In genomic region chr3:108781238-108781883, GRCm38 (mm10) we compare ENCODE assay signal across 10 mouse cellular contexts. TPM values are rescaled to one million over a fixed set of nuclear protein-coding genes. Genes with fewer than 3 reads are reported as not detected.
A peak's percentile ranks its signal among the peaks of the same experiment; 100 is the strongest.
DNase-seq lines count a peak whose midpoint lies in the region; ATAC-seq and TF ChIP-seq lines count a peak whose summit lies in the region.
"Had no signal": no experiment of that assay in that cellular context is flagged by ENCODE, and none has a peak within 500 bp of the region (broad histone marks: within the 10 kb centered on the region; RNA-seq: fewer than 3 reads in every experiment).

No protein-coding gene starts in this region.

- TF ChIP-seq CTCF in CH12.LX (conservative IDR thresholded peaks at IDR 0.05 in 1 of 2, IDR thresholded peaks at IDR 0.05 in 1 of 2; ENCODE audit: low read depth in 2 of 2, low read length in 2 of 2) = no peak

- TF ChIP-seq EP300 in CH12.LX (IDR thresholded peaks at IDR 0.05; ENCODE audit: low read length) = no peak

- DNase-seq in gastrocnemius, adult 18-20 months (ENCODE audit: low spot score) = peak; percentile 62
- no peak for DNase-seq in gastrocnemius, postnatal 36 days
- peak; percentile 52 for DNase-seq in CH12.LX (ENCODE audit: extremely low read depth)
- peak; percentile 85 for DNase-seq in layer of hippocampus, adult 9-11 months
- peak; percentile 16 for DNase-seq in midbrain, embryonic 10.5 days (ENCODE audit: low spot score)
- DNase-seq in cerebellum, postnatal 10 days = no peak
- no peak for DNase-seq in cerebellum, postnatal 36 days

- in situ Hi-C loops in CH12.LX (cut with MboI; ENCODE audit: low pct_ligation_motif_present, low pct_unique_long_range_greater_than_20kb, low sequenced_read_pairs) = loop anchor here (25.0 kb wide), 1 partner anchor 369 kb away; the partner anchor contains the start of gene Celsr2

- H3K4me2 ChIP-seq in CH12.LX (ENCODE audit: insufficient read depth, low read depth, poor library complexity, severe bottlenecking) = no peak overlapping the region
- H3K4me2 ChIP-seq in forebrain, embryonic 15.5 days (replicated peaks) = no peak overlapping the region

- no peaks in the 10 kb centered on the region for H3K36me3 ChIP-seq in CH12.LX (replicated peaks in 1 of 2; ENCODE audit: control insufficient read depth in 1 of 2, insufficient read depth in 1 of 2, low read length in 1 of 2)
- H3K36me3 ChIP-seq in forebrain, embryonic 15.5 days = no peaks in the 10 kb centered on the region
- no peaks in the 10 kb centered on the region for H3K36me3 ChIP-seq in midbrain, embryonic 10.5 days
- H3K36me3 ChIP-seq: G1E had no signal

- H3K9me3 ChIP-seq in CH12.LX (replicated peaks; ENCODE audit: low read length) = peaks cover 17% of the 10 kb centered on the region
- H3K9me3 ChIP-seq in forebrain, embryonic 15.5 days = no peaks in the 10 kb centered on the region
- peaks cover 5% of the 10 kb centered on the region for H3K9me3 ChIP-seq in midbrain, embryonic 10.5 days (replicated peaks)

- H3K9ac ChIP-seq in CH12.LX (ENCODE audit: insufficient read depth, low read depth) = no peak overlapping the region
- H3K9ac ChIP-seq in forebrain, embryonic 15.5 days (replicated peaks) = no peak overlapping the region

- intact Hi-C loops in gastrocnemius, postnatal 36 days (cut with DNase I) = no loop called here

- no peak for TF ChIP-seq POLR2A in CH12.LX (IDR thresholded peaks at IDR 0.05; ENCODE audit: low read depth, low read length)

- H3K4me1 ChIP-seq in CH12.LX (ENCODE audit: control insufficient read depth in 1 of 2, insufficient read depth in 2 of 2) = peaks cover 2 to 16% of the 10 kb centered on the region in 2 experiments; a peak in 3 of 4 replicates
- H3K4me1 ChIP-seq in forebrain, embryonic 15.5 days = peaks cover 4% of the 10 kb centered on the region
- H3K4me1 ChIP-seq in midbrain, embryonic 10.5 days = peaks cover 10% of the 10 kb centered on the region

- 63% methylated on average over 10 of the region's 10 CpGs for WGBS in forebrain, embryonic 15.5 days
- 66% methylated on average over 10 of the region's 10 CpGs for WGBS in midbrain, embryonic 10.5 days

- no peaks in the 10 kb centered on the region for H3K27me3 ChIP-seq in CH12.LX (replicated peaks)
- no peaks in the 10 kb centered on the region for H3K27me3 ChIP-seq in forebrain, embryonic 15.5 days
- H3K27me3 ChIP-seq in midbrain, embryonic 10.5 days (ENCODE audit: low read depth, poor library complexity, severe bottlenecking) = no peaks in the 10 kb centered on the region

- TF ChIP-seq RAD21 in CH12.LX (IDR thresholded peaks at IDR 0.05; ENCODE audit: low read depth, low read length) = no peak

- H3K4me3 ChIP-seq in CH12.LX (replicated peaks in 1 of 3; ENCODE audit: low read depth in 2 of 3, low read length in 2 of 3, poor library complexity in 1 of 3) = no peak overlapping the region
- H3K4me3 ChIP-seq in forebrain, embryonic 15.5 days = no peak overlapping the region
- H3K4me3 ChIP-seq in midbrain, embryonic 10.5 days = no peak overlapping the region

- no peak overlapping the region for H3K27ac ChIP-seq in CH12.LX (ENCODE audit: insufficient read depth, low read depth)
- H3K27ac ChIP-seq in forebrain, embryonic 15.5 days (replicated peaks) = no peak overlapping the region
- peak overlapping the region; percentile 65; the same call in 1 of the 2 replicates for H3K27ac ChIP-seq in midbrain, embryonic 10.5 days (replicated peaks)

- 0 out of 2 replicates have a peak, but pooled peaks have one; percentile 41 for ATAC-seq in forebrain, embryonic 15.5 days (replicated peaks)

- dilution Hi-C loops in CH12.LX (cut with MboI; ENCODE audit: extremely low pct_ligation_motif_present, extremely low pct_unique_long_range_greater_than_20kb, low sequenced_read_pairs) = no loop called here

- H3K79me2 ChIP-seq in CH12.LX (replicated peaks; ENCODE audit: control insufficient read depth, extremely low read depth, insufficient read depth, poor library complexity, severe bottlenecking) = no peaks in the 10 kb centered on the region

TF ChIP-seq in CH12.LX, 34 proteins besides CTCF, POLR2A, EP300 and RAD21:
- TF ChIP-seq MAX (IDR thresholded peaks at IDR 0.05; ENCODE audit: low read length) (peak; percentile 79), POLR2AphosphoS2 (IDR thresholded peaks at IDR 0.05; ENCODE audit: low read depth, low read length) (no peak), ELF1 (IDR thresholded peaks at IDR 0.05; ENCODE audit: low read depth, low read length) (no peak), SMC3 (IDR thresholded peaks at IDR 0.05; ENCODE audit: low read depth, low read length) (no peak), ZNF384 (IDR thresholded peaks at IDR 0.05; ENCODE audit: low read depth, low read length) (no peak), MAFK (IDR thresholded peaks at IDR 0.05; ENCODE audit: insufficient replicate concordance, low read length) (no peak), IRF4 (IDR thresholded peaks at IDR 0.05; ENCODE audit: low read depth, low read length) (peak; percentile 30; the same call in 1 of the 2 replicates), CHD1 (IDR thresholded peaks at IDR 0.05; ENCODE audit: low read depth, low read length) (no peak), CHD2 (IDR thresholded peaks at IDR 0.05; ENCODE audit: low read length) (no peak), SIN3A (IDR thresholded peaks at IDR 0.05; ENCODE audit: low read length) (no peak), NRF1 (IDR thresholded peaks at IDR 0.05; ENCODE audit: low read depth, low read length) (no peak), USF2 (conservative IDR thresholded peaks at IDR 0.05; ENCODE audit: low read depth, low read length) (peak; percentile 61), HCFC1 (IDR thresholded peaks at IDR 0.05; ENCODE audit: low read depth, low read length) (no peak), GABPA (IDR thresholded peaks at IDR 0.05; ENCODE audit: insufficient replicate concordance, low read depth, low read length) (no peak), KAT2A (IDR thresholded peaks at IDR 0.05; ENCODE audit: insufficient replicate concordance, low read length) (no peak), NELFE (IDR thresholded peaks at IDR 0.05; ENCODE audit: low read depth, low read length) (no peak), MAZ (IDR thresholded peaks at IDR 0.05; ENCODE audit: low read depth, low read length) (no peak), MXI1 (IDR thresholded peaks at IDR 0.05; ENCODE audit: low read depth, low read length) (no peak), ZC3H11A (IDR thresholded peaks at IDR 0.05; ENCODE audit: low read depth, low read length) (no peak), TCF12 (IDR thresholded peaks at IDR 0.05; ENCODE audit: low read depth, low read length) (no peak), MYC (IDR thresholded peaks at IDR 0.05; ENCODE audit: low read depth, low read length) (no peak), JUN (IDR thresholded peaks at IDR 0.05; ENCODE audit: insufficient read depth, low read depth, low read length) (no peak), RCOR1 (conservative IDR thresholded peaks at IDR 0.05; ENCODE audit: low read depth, low read length) (no peak), UBTF (IDR thresholded peaks at IDR 0.05; ENCODE audit: low read depth, low read length) (no peak), USF1 (IDR thresholded peaks at IDR 0.05; ENCODE audit: low read depth, low read length) (peak; percentile 68), TBP (conservative IDR thresholded peaks at IDR 0.05; ENCODE audit: low read depth, low read length) (no peak), JUND (conservative IDR thresholded peaks at IDR 0.05; ENCODE audit: low read depth, low read length) (no peak), ZMIZ1 (IDR thresholded peaks at IDR 0.05; ENCODE audit: low read depth, low read length) (no peak), BHLHE40 (IDR thresholded peaks at IDR 0.05; ENCODE audit: low read depth, low read length) (peak; percentile 70), ETS1 (conservative IDR thresholded peaks at IDR 0.05; ENCODE audit: low read depth, low read length) (peak; percentile 46), E2F4 (IDR thresholded peaks at IDR 0.05; ENCODE audit: insufficient replicate concordance, low read depth, low read length) (no peak), MEF2A (IDR thresholded peaks at IDR 0.05; ENCODE audit: borderline replicate concordance, low read depth, low read length) (no peak), PAX5 (IDR thresholded peaks at IDR 0.05; ENCODE audit: low read length) (no peak), ZKSCAN1 (IDR thresholded peaks at IDR 0.05; ENCODE audit: borderline replicate concordance, low read depth, low read length) (no peak)

RNA-seq across cellular contexts. Expression of gene Aknad1, which starts 41.9 kb away (rescaled TPM):
- total RNA-seq in gastrocnemius, adult 18-20 months (2021) = under 1 TPM; 0.14 to 0.30 TPM
- total RNA-seq in gastrocnemius, postnatal 36 days (2021) = under 1 TPM; 0.10 to 0.25 TPM
- not detected in 2 replicates for total RNA-seq in CH12.LX (2012; rRNA removed)
- not detected in 2 replicates for total RNA-seq in CH12.LX (2014; rRNA removed)
- not detected in 2 replicates for polyA plus RNA-seq in CH12.LX (2012; ENCODE audit: insufficient read length, low read depth)
- polyA plus RNA-seq in forebrain, embryonic 15.5 days (2015; fragmentation: Nextera tagmentation; extraction: Ambion mirVana) = not detected in 2 replicates
- not detected in 2 replicates for polyA plus RNA-seq in midbrain, embryonic 10.5 days (2016; fragmentation: Nextera tagmentation; extraction: Ambion mirVana)
- total RNA-seq: heart, postnatal 36 days had no signal
- polyA plus RNA-seq: G1E had no signal

RNA-seq across cellular contexts. Expression of gene Stxbp3, which starts 59.0 kb away (rescaled TPM):
- 10 to 100 TPM; 37.0 to 39.0 TPM for total RNA-seq in gastrocnemius, adult 18-20 months (2021)
- total RNA-seq in gastrocnemius, postnatal 36 days (2021) = 10 to 100 TPM; 25.3 to 26.7 TPM
- 14.5 and 21.5 TPM in 2 replicates for total RNA-seq in CH12.LX (2012; rRNA removed)
- 14.4 and 16.7 TPM in 2 replicates for total RNA-seq in CH12.LX (2014; rRNA removed)
- 12.1 and 16.7 TPM in 2 replicates for polyA plus RNA-seq in CH12.LX (2012; ENCODE audit: insufficient read length, low read depth)
- 13.3 and 14.7 TPM in 2 replicates for polyA plus RNA-seq in forebrain, embryonic 15.5 days (2015; fragmentation: Nextera tagmentation; extraction: Ambion mirVana)
- polyA plus RNA-seq in midbrain, embryonic 10.5 days (2016; fragmentation: Nextera tagmentation; extraction: Ambion mirVana) = 24.1 and 26.7 TPM in 2 replicates

RNA-seq across cellular contexts. Expression of gene Gpsm2, which starts 59.3 kb away (rescaled TPM):
- total RNA-seq in gastrocnemius, adult 18-20 months (2021) = under 1 TPM; 0.78 to 0.97 TPM
- total RNA-seq in gastrocnemius, postnatal 36 days (2021) = 1 to 10 TPM; 1.7 to 1.9 TPM
- total RNA-seq in CH12.LX (2012; rRNA removed) = 8.5 and 9.7 TPM in 2 replicates
- 10.4 TPM in 2 replicates for total RNA-seq in CH12.LX (2014; rRNA removed)
- 7.5 and 11.2 TPM in 2 replicates for polyA plus RNA-seq in CH12.LX (2012; ENCODE audit: insufficient read length, low read depth)
- polyA plus RNA-seq in forebrain, embryonic 15.5 days (2015; fragmentation: Nextera tagmentation; extraction: Ambion mirVana) = 38.6 and 43.3 TPM in 2 replicates
- polyA plus RNA-seq in midbrain, embryonic 10.5 days (2016; fragmentation: Nextera tagmentation; extraction: Ambion mirVana) = 90.8 and 100 TPM in 2 replicates

Comparison
In these comparisons a context has a peak if more than half of its experiments do, and no peak if none do; other contexts are left out.
1. DNase-seq: peak in gastrocnemius, adult 18-20 months (single experiment), CH12.LX (single experiment), layer of hippocampus, adult 9-11 months (single experiment) and midbrain, embryonic 10.5 days (single experiment); none in gastrocnemius, postnatal 36 days (0 of 2), cerebellum, postnatal 10 days (0 of 2) and cerebellum, postnatal 36 days (0 of 2).